Mouse (Mus musculus) thymus, postnatal 14 days (tissue): ENCODE measurements at regions not wholly inside any gene's neighbourhood (a gene's known extent, or its start where the extent isn't known, plus 50 kb on each side); places are given as distances from the start of the nearest gene placed in this dataset.

Source experiments
- DNase-seq: peaks from one replicate; pipeline ENCODE4 v3.0.0; 2021

DNA sequence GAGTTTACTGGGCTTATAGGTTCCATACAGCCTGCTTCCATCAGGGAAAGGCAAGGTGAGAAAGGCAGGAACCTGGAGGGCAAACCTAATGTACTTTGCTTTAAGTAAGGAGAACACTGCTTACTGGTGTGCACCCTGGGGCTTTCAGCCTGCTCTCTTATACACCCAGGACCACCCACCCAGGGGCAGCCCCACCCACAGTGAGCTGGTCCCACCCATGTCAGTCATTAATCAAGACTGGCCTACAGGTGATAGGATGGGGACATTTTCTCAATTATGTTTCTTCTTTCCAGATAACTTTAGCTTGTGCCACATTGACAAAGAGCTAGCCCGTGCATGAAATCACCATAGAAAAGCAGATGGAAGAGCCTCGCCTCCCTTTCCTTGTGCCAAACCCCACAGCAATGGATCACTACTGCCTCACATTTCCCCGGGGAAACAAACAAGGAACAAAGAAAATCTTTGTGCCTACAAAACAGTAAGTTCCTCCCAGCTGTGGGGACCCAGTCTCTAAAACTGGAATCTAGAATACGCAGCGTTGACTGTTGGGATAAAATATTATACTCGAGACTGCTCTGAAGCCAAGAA is 221.5 kb downstream of the Pdcd6ip start:
- no peak for DNase-seq

DNA sequence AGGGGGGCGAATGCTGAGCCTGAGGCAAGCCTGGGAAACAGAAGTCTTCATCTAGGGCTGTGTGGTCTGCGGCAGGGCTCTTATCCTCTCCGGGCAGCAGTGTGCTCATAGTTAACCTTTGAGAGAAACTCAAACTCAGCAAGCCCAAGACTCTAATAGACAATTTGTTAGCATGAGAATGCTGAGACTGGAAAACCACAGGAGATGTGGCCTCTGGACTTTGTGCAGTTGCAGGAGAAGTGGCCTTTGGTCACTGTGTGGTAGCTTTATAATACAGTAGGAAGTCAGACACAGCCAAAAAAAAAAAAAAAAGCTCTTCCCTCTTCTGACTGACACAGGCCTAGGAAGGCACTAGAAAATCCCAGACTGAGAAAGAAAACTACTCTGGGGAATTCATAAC is 228.2 kb downstream of the Pdcd6ip start:
- DNase-seq, result no peak

DNA sequence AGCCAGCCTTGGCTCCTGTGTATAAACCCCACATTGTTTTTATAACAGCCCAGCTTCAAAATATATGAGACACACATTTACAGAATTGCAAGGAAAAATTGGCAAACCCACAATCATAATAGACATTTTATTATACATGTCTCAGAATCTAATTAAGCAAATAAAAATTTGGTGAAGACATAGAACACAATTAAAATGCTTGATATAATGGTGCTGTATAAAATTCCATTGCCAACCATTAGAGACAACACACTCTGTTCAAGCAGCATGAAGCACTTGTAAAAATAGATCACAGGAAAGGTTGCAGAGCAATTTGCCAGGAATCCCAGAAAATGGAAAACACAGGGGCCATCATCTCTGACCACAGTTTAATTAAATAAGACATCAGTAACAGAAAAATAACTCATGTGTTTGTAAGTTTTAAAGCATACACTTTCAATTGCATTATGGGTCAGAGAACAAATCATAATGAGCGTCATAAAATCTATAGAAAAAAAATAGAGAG is 229.2 kb downstream of the Pdcd6ip start:
- DNase-seq, result no peak

DNA sequence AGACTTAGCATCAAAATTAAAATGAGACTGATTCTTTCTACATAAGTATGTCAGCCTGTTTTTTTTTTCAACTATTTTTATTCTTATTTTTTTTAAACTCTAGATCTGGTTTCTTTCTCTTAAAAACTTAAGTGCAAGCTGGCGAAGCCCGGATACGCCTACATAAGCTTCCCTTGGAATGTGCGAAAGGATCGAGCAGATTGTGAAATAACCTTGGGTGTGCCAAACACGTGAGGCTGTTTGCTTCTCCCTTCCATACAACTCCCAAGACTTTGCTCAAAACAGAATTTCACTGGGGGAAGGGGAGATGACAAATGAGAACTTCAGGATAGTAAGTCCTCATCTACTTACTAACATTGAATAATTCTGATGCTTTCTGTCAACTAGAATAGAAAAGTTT is 236.3 kb downstream of the Pdcd6ip start:
- DNase-seq, result no peak

DNA sequence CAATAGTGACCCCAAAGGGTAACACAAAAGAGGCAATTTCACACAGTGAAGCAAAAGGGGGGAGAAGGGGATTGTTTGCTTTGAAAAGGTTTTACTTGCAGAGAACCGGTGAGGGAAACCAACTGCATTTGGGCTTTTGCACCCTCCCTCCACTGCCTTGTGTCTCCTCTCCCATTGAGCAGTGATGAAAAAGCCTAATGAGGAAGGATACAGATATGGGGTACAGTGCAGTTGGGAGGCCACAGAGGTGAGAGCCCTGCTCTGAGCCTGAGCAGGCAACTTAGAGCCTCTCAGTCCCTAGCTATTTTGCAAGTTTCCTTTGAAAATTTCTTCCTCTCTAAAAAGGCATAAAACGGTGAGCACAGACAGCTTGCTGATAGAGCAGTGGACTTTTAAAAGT is 245.2 kb downstream of the Pdcd6ip start:
- DNase-seq, result no peak

DNA sequence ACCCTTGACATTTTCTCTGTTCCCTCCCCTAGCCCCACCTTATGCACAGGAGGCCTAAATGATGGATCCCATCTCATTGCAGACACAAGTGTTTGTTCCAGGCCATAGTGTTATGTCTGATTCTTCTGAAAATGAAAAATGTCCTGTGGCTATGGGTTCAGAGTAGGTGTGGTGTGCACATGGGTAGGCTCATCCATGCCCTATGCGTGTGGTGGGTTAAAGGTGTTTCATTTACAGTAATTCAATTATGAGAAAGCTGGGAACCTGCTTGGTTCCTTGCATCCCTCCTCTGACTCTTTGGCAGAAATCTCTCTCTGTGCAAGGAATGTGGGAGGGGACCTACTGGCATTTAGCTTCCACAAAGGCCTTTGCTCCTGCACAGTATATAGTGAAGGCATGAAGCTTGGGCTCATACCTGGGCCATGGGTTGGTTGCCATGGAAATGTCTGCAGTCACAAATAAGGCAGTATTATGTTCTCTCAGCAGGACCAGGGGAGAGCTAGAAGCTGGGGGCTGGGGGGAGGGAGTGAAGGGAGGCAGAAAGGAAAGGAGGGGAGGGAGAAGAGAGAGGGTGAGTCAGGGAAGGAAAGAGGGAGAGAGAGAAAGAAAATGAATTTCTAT is 245.7 kb downstream of the Pdcd6ip start:
- DNase-seq, result no peak

DNA sequence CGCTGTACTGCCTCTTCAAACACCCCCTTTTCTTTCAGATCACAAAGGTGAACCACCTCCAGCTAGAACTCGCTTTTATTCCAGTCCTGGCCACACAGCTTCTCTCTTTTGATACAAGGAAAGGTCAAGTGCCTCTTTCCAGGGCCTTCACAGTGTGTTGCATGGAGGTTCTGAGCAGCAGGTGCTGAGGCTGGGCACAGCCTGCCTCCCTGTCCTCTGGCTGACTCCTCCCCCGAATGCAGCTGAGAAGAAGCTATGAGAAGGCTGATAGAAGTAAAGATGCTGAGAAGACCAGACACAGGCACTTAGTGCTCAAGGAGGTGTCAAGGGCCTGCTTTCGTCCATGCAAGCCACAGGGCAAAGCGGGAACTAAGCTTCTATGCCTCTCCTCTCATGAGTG is 248.2 kb downstream of the Pdcd6ip start:
- no peak for DNase-seq

DNA sequence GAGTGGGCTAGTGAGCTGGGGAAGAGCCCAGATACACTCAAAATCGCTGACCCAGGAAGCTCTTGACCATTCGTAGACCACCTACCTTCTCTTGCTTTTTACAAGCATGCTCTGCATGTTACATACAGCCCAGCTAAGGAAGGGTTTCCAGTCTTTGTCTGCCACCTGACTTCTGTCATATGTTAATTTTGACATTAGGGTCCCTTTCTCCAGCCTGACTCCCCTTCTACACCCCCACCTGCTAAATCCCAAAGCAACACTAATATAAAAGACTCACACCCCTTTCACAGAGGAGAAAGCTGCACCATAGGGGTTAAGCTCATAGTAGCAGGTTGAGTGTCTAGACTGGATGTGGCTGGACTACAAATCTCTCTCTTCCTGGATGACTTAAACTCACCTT is 248.8 kb downstream of the Pdcd6ip start:
- DNase-seq, result no peak

DNA sequence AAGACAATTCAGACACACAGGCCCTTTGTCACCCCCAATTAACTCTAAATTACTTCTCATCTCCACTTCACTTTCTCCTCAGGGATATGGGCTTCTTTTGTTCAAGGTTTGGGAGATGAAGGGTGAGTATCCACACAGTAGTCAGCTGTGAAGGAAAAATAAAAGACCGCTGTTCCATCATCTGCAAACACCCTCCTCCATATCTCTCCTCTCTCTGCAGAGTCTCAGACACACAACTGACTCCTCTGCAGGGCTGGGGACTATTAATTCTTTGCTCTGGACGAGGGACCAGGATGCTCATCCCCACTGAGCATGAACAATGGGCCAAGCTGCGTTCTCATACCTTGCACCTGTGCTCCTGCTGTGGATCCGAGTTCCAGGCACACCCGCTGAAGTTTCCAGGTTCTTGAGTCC is 249.3 kb downstream of the Pdcd6ip start:
- DNase-seq, result no peak

DNA sequence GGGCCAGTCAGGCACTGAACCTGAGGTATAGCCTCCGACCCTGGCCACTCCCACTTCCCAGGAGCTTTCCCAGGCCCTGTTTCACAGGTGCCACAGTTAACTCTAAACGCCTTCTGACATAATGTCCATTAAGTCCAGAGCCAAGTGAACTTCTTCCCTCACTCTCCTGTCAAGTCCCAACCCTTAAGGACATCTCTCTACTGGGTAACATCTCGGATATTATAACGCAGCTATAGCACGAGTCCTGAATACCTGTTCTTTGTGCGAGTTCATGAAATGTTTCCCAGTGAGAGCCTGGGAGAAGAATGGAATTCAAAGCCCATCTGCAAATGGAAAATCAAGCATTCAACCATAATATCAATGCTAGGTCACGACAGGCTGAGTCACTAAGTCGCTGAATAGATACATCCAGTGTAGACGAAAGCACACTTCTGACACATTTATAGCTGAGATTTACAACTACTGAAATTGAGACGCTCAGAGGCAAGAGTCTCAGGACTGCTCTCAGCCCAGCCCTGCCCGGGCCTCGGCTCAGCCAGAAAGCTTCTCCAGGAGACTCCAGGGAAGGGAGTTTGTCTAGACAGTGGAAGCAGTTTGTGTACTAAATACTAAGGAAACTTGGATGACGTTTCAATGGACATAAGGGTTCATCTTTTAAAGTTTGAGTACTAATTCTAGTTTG is 250.7 kb downstream of the Pdcd6ip start:
- no peak for DNase-seq

DNA sequence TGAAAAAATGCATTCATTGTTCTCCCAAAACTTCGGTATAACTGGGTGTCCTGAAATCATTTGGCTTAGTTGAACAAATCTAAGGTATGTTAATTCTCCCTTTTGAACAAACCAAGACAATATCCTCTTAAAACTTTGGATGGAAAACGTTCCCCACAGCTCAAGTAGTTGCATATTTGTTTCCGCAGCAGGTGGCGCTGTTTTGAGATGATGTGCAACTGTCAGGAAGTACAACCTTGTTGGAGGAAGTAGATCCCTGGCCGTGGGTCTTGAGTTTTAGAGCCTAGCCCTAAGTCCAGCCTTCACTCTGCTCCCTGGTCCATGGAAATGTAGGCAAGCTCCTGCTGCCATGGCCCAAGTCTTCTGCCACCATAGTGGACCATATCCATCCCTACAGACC is 252.5 kb downstream of the Pdcd6ip start:
- DNase-seq, result no peak

DNA sequence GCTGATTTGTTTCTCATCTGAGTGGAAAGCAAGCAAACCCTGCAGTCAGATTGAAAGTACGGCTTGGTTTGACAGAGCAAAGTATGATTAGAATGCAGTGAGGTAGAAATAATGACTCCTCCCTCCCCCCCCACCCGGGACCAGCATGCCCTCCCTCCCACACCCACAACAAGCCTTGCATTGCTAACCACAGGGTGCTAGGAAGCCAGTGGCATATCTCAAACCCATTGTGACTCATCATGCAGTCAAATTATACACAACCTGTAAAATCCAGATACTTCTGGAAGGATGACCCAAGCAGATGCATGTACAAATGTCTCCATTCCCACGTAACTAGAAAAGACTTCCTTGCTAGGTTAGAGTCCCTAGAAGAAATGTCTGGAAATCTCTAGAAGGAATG is 254.8 kb downstream of the Pdcd6ip start:
- DNase-seq, result no peak

DNA sequence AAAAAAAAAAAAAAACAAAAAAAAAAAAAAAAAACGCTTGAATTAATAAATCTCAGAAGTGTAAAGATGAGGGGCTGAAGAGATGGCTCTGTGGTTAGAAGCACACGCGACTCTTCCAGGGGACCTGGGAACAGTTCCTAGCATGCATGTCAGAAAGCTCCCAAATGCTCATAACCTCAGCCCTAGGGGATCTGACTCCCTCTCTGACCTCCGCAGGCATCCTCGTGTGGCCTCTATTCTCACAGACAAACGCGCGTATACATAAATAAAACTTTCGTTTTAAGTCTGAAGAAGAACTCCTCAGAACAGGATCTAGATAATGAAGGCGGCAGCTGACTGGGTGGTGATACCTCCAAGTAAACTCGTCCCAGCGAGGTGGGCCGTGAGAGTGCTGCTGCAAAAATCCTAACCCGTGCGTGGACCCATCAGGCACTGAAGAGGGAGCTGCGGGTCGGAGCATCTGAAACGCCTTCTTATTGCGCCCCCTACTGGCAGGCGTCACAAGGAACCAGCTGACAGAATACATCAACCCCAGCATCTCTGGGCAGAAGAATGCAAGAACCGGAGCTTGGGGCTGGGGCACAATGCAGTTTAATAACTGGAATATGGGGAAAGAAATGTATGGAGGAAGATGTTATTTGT is 266.2 kb downstream of the Pdcd6ip start:
- peak; percentile 50 for DNase-seq

DNA sequence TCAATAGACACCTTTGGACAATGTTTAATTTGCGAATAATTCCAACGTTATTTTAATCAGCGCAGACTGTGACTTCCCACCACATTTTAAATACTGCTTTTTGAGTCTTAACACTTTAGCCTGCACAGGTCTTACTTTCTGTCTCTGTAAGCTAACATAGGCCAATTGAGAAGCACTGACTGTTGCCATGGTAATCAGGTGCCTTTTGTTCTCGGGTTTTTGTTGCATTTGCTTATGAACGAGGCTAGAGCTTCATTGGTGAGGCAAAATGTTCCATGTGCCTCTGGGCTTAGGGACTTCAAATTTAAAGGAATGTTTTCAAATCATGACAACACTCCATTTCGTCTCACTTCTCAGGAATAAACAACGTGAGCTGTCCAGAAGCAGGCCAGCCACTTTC is 269.7 kb downstream of the Pdcd6ip start:
- DNase-seq, result no peak

DNA sequence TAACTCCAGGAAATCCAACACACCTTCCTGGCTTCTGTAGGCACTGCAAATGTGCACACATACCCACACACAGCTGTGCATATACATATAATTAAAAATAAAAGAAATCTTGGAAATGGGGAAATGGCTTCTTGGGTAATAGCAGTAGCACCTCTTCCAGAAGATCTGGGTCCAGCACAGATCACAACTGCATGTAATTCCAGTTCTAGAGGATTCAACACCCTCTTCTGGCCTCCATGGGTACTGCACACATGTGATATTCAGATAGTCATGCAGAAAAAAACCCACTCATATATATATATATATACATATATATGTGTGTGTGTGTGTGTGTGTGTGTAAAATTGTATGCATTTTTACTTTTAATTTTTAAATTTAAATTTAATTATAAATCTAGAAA is 272.1 kb downstream of the Pdcd6ip start:
- no peak for DNase-seq

DNA sequence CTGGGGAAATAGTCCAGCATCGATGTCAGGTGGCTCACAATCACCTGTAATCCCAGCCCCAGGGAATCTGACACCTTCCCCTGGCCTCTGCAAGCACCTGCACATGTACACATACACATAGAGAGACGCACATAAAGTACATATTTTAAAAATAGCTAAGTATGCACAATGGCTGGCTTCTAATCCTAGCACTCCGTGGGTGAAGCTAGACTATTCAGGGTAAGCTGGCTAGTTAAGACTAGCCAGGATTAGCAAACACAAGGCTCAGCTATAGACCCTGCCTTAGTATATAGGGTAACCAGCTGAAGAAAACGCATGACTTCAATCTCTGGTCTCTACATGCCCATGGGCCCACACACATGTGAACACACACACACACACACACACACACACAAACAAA is 274.6 kb downstream of the Pdcd6ip start:
- no peak for DNase-seq

DNA sequence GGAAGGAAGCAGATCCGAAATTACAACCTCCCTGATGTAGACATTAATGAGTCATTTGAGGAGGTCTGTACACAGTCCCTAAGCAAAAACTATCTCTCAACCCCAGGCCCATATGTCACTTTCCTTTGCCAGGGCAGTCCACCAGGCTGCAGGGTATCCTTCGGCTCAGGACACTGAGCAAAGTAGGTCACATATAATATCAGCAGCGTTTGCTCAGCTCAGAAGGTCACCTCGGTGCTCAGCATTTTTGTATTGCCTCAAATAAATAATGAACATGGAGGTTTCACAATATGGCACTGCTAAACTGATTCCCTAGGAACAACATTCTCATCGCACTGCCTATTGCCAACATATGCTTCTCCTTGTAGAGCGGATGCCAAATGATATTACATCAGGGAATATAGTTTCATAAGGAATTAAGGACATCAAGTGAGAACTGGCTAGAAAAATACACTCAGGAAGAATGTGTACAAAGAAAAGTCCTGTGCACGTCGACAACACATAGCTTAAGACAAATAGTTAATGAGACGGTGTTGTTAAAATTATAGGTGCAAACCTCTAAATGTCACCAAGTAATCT is 275.4 kb downstream of the Pdcd6ip start:
- DNase-seq, result no peak

DNA sequence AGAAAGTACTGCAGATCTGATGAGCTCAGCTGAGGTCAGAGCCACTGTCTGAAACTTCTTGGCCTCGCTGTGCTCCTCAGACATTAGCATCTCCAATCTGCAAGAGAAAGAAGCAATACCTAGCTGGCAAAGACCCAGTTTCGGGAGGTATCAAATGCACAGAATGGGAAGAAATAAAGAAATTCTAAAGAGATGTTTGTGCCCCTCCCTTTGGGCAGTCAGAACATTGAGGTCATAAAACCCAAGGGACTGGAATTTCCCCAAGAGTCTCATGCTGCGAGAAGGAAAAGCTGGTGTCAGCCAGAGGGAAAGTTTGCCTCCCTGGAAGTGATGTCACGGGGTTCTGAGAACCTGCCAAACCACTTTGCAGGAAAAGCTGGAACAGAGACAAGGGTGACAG is 277.6 kb downstream of the Pdcd6ip start:
- DNase-seq, result no peak

DNA sequence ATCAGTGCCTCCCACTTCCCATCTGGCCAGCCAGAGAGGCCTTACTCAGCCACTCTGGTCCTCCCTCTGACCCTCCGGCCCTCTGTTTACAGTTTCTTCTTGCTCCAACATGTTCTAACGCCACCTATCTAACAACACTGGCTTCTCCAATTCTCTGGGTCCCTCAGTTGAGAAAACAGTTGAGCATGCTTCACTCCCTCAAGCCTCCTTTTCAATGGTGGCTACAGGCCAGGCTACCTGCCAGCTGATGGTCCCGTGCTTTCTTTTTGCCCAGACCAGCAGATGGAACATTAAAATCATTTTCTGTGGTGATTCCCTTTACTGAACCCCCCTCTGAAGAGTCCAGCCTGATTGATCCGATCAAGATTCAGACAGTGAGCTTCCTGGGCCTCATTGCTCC is 280.8 kb downstream of the Pdcd6ip start:
- DNase-seq, result no peak

DNA sequence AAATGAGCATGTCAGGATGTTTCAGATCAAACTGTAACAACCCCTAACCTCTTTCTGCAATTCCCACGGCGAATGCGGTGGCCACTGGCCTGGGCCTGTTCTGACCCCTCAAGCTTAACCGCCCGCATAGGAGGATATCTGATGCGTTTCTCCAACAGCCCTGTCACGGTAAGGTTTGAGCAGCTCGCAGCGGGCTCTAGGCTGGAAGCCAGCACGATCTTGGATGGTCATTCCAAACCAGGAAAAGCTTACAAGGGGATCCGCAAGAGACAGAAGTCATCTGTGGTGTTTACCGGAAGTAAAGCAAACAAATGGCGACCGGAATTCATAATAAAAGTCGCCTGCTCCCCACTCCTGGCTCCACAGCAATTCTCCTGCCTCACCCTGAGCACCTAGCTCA is 281.7 kb downstream of the Pdcd6ip start:
- DNase-seq, result no peak

DNA sequence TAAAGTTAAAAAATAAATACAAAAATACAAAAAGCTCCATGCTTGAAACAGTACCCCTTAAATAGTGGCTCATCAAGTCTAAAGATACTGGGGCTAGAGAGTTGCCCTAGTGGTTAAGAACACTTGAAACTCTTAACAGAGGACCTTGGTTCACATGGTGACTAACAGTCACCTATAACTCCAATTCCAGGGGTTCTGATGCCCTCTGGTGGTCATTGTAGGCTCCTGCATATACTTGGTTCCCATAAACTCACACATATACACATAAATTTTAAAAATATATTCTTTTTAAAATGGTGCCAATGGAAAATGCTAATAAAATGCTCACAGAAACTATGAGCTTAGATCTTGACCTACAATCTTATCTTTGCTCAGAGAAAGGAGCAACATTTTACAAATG is 286.4 kb downstream of the Pdcd6ip start:
- DNase-seq, result no peak

DNA sequence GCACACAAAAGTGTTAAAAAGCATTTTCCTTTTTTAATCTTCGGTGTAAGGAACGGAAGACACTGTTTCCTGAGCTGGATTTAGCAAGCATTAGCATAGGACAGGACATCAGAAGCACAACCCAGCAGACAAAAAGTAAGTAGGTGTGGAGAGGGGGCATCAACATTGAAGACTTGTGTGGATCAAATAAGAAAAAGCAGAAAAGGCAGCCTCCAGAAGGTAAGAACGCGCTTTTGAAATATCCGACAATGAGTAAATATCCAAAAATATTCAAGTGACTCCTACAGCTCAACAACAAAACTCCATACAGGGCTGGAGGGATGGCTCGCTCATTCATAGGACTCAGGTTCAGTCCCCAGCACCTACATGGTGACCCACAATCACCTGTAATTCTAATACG is 286.9 kb downstream of the Pdcd6ip start:
- no peak for DNase-seq

DNA sequence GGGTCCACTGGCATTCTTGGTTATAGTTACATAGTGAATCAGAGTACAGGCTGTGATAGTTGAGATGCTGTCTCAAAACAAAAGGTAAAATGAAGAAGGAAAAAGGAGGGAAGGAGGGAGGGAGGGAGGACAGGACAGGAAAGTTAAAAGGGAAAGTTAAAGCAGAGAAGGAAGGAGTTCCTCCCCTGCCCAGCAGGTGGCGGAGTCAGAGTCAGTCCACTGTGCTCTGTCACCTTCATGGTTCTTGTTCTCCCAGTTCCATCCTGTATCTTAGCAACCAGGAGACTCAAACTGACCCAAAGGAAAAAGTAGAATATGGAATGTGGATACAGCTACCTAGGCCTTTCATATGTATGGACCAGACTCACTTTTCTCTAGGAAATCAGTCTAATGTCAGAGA is 288.3 kb downstream of the Pdcd6ip start:
- no peak for DNase-seq

DNA sequence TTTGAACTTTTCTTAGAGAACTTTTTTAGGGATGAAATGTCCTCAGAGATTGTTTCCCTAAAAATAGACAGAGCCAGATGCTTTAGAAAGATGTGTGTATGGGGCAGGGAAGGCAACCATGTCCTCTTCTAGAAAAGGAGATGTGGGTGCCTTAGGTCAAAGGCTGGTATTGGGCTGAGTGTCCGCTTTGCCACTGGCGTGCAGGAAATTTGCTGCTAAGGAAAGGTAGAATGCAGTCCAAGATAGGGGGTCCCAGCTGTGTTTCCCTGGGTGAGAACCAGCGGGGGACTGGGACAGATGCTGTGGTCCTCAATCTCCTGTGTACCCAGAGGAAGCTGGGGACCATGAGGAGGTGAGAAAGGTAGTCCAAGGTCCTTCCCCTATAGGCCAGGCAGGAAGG is 291.0 kb downstream of the Pdcd6ip start:
- DNase-seq, result no peak
